Mouse (Mus musculus) spleen, adult 2 months (tissue): ENCODE measurements around the gene Snx21.

ENCODE experiments used
- CTCF ChIP-seq: fragments of 200-500 bp; IDR thresholded peaks from 2 replicates; pipeline ENCODE4 v1.5.1; 2011; ENCODE audit warnings: mild to moderate bottlenecking, inconsistent platforms; ENCODE audit not compliant: insufficient read depth, insufficient read length, insufficient replicate concordance; ENCODE audit errors: extremely low read depth
- POLR2A ChIP-seq: fragments of 200-500 bp; IDR thresholded peaks from 2 replicates; pipeline ENCODE4 v1.6.1; 2011; ENCODE audit warnings: low read depth, low read length, inconsistent platforms

- TF ChIP-seq CTCF (no peak), POLR2A (no peak)
These were observed 35.4 kb downstream of the Snx21 start for GRCm38 (mm10) chr2:164821060-164821459.
